Mouse (Mus musculus): ENCODE results near the gene Gm49387.

Gene Gm49387

GRCm38 (mm10) chr14:31662555-31663211, 22.0 kb upstream of the Gm49387 start:
- peak; percentile 97 for DNase-seq (ENCODE audit: low read depth, low spot score)

GRCm38 (mm10) chr14:31661671-31662554, 21.2 kb upstream of the Gm49387 start:
- peak; percentile 97 for DNase-seq (ENCODE audit: low read depth, low spot score)

- peak; percentile 51 for DNase-seq (ENCODE audit: low read depth, low spot score)
Observed at GRCm38 (mm10) chr14:31660312-31661093, 19.8 kb upstream of the Gm49387 start.

GRCm38 (mm10) chr14:31659501-31660181, 19.0 kb upstream of the Gm49387 start:
- DNase-seq (ENCODE audit: low read depth, low spot score), result peak; percentile 78

GRCm38 (mm10) chr14:31658126-31658680, 17.5 kb upstream of the Gm49387 start:
- DNase-seq (ENCODE audit: low read depth, low spot score), result no peak

GRCm38 (mm10) chr14:31656857-31657645, 16.4 kb upstream of the Gm49387 start:
- DNase-seq (ENCODE audit: low read depth, low spot score), result peak; percentile 87

- no peak for DNase-seq (ENCODE audit: low read depth, low spot score)
Observed at GRCm38 (mm10) chr14:31656386-31656785, 15.7 kb upstream of the Gm49387 start.

- DNase-seq (ENCODE audit: low read depth, low spot score), result no peak
Observed at GRCm38 (mm10) chr14:31655406-31655805, 14.7 kb upstream of the Gm49387 start.

- no peak for DNase-seq (ENCODE audit: low read depth, low spot score)
Observed at GRCm38 (mm10) chr14:31654816-31655215, 14.1 kb upstream of the Gm49387 start.

- no peak for DNase-seq (ENCODE audit: low read depth, low spot score)
Observed at GRCm38 (mm10) chr14:31653101-31653875, 12.6 kb upstream of the Gm49387 start.

- no peak for DNase-seq (ENCODE audit: low read depth, low spot score)
Observed at GRCm38 (mm10) chr14:31652624-31653023, 11.9 kb upstream of the Gm49387 start.

GRCm38 (mm10) chr14:31652106-31652505, 11.4 kb upstream of the Gm49387 start:
- no peak for DNase-seq (ENCODE audit: low read depth, low spot score)

GRCm38 (mm10) chr14:31651206-31651605, 10.5 kb upstream of the Gm49387 start:
- no peak for DNase-seq (ENCODE audit: low read depth, low spot score)

- DNase-seq (ENCODE audit: low read depth, low spot score), result no peak
Observed at GRCm38 (mm10) chr14:31650347-31650746, 9.7 kb upstream of the Gm49387 start.

- DNase-seq (ENCODE audit: low read depth, low spot score), result no peak
Observed at GRCm38 (mm10) chr14:31647991-31648390, 7.3 kb upstream of the Gm49387 start.

GRCm38 (mm10) chr14:31645920-31646319, 5.2 kb upstream of the Gm49387 start:
- DNase-seq (ENCODE audit: low read depth, low spot score), result no peak

GRCm38 (mm10) chr14:31644931-31645547, 4.4 kb upstream of the Gm49387 start:
- DNase-seq (ENCODE audit: low read depth, low spot score), result peak; percentile 66

GRCm38 (mm10) chr14:31644183-31644830, 3.6 kb upstream of the Gm49387 start:
- no peak for DNase-seq (ENCODE audit: low read depth, low spot score)

All from 3T3-L1 (cell line).